Mouse (Mus musculus) hindbrain, embryonic 12.5 days (tissue): ENCODE results near the gene Ghrl. TPM values are rescaled to one million over a fixed set of nuclear protein-coding genes. Genes with fewer than 3 reads are reported as not detected.

ENCODE experiments used
- ATAC-seq: fragments of 200-750 bp; cut with Nextera tagmentation; 2 replicates; pipeline ENCODE4 v1.8.0; 2017; ENCODE audit warnings: moderate TSS enrichment; ENCODE audit not compliant: low FRiP score
- H3K27ac ChIP-seq: fragments of 300-500 bp; sonication (generic); 2 replicates; pipeline ENCODE4 v1.5.1; 2016; ENCODE audit warnings: mild to moderate bottlenecking
- H3K27me3 ChIP-seq: fragments of 300-500 bp; sonication (generic); 2 replicates; pipeline ENCODE4 v1.6.1; 2016; ENCODE audit warnings: mild to moderate bottlenecking
- H3K36me3 ChIP-seq: fragments of 300-500 bp; sonication (generic); 2 replicates; pipeline ENCODE4 v1.6.1; 2016; ENCODE audit warnings: mild to moderate bottlenecking
- H3K4me1 ChIP-seq: fragments of 300-500 bp; sonication (generic); 2 replicates; pipeline ENCODE4 v1.6.1; 2016
- H3K4me2 ChIP-seq: fragments of 300-500 bp; sonication (generic); replicated peaks from 2 replicates; pipeline ENCODE4 v1.6.1; 2016; ENCODE audit warnings: mild to moderate bottlenecking
- H3K4me3 ChIP-seq: fragments of 300-500 bp; sonication (generic); 2 replicates; pipeline ENCODE4 v1.5.1; 2016; ENCODE audit warnings: mild to moderate bottlenecking
- H3K9ac ChIP-seq: fragments of 300-500 bp; sonication (generic); 2 replicates; pipeline ENCODE4 v1.6.1; 2016; ENCODE audit warnings: mild to moderate bottlenecking, moderate library complexity
- H3K9me3 ChIP-seq: fragments of 300-500 bp; sonication (generic); replicated peaks from 2 replicates; pipeline ENCODE4 v1.6.1; 2016; ENCODE audit warnings: mild to moderate bottlenecking
- WGBS: fragments of 180-500 bp; shearing (Covaris S2); methylation state at CpG from one replicate; pipeline ENCODE4 v1.1.7; 2016; 5-methylcytosine and 5-hydroxymethylcytosine counted together
- polyA plus RNA-seq: library from polyadenylated mRNA; unstranded; fragments of >200 nt; fragmentation: Nextera tagmentation; extraction: Ambion mirVana; gene quantifications from 2 replicates; pipeline ENCODE4 v1.2.1, GENCODE M21; 2016

Ghrl gene
- 0.49 and 0.99 TPM in 2 replicates for polyA plus RNA-seq

DNA sequence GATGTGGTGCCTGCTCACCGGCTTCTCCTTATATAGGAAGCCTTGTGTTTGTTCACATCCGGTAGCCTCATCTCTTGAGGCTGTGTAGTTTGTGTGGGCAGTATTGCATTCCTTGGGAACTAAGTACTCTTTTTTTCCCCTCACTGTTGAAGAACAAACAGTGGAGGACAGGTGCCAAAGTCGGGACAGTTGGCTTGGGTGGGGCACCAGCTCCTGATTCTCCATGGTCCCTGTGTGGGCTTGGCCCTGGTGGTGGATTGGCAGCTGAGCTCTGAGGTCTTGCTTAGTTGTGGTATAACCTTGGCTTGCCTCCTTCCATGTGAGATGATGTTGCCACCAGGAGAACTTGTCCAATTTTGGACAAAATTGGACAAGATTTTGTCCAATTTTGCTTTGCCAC, at the start of gene Ghrl:
Gene Ghrl (minus strand): TSS at position 3 of the 400 bp plus-strand sequence.
- H3K4me1 ChIP-seq: no peaks in the 10 kb centered on the region
- no peak within 1 kb of the TSS for H3K9ac ChIP-seq
- H3K36me3 ChIP-seq: peaks cover 60% of the 10 kb centered on the region
- ATAC-seq: no peak
- no peaks in the 10 kb centered on the region for H3K9me3 ChIP-seq
- no peak within 1 kb of the TSS for H3K4me3 ChIP-seq
- H3K4me2 ChIP-seq: no peak within 1 kb of the TSS
- WGBS: 94% methylated on average over 3 of the region's 3 CpGs
- no peaks in the 10 kb centered on the region for H3K27me3 ChIP-seq
- no peak within 1 kb of the TSS for H3K27ac ChIP-seq

DNA sequence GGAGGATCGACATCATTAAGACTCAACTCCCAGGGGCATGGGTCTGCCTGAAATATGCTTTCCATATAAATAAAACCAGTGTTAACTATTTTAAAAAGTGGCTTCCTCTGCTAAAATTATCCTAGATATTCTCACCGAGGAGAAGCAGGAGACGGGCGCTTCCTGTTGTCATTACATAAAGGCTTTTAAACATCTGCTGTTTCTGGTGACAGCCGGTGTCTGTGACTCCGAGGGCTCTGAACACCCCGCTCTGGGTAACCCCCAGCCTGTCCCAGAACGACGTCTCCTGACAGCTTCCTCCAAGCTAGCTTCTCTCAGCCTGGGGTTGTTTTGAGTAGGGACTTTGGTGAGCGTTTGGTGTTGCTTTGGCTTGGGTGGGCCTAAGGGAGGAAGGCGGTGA, 49.1 kb upstream of the Ghrl start:
- Histone ChIP-seq H3K27ac (no peak overlapping the region), H3K9me3 (no peaks in the 10 kb centered on the region), H3K4me1 (no peaks in the 10 kb centered on the region), H3K9ac (no peak overlapping the region), H3K27me3 (no peaks in the 10 kb centered on the region), H3K4me2 (no peak overlapping the region), H3K36me3 (peaks cover 32% of the 10 kb centered on the region), H3K4me3 (no peak overlapping the region)
- no peak for ATAC-seq
- WGBS: 69% methylated on average over 11 of the region's 11 CpGs

GRCm38 (mm10) chr6:113761644-113762043, 42.0 kb upstream of the Ghrl start:
- H3K27ac ChIP-seq: no peak overlapping the region
- 33% methylated on average over 7 of the region's 7 CpGs for WGBS
- H3K9me3 ChIP-seq: no peaks in the 10 kb centered on the region
- H3K4me2 ChIP-seq: no peak overlapping the region
- no peak overlapping the region for H3K9ac ChIP-seq
- peak; percentile 54 for ATAC-seq
- H3K4me3 ChIP-seq: no peak overlapping the region
- no peaks in the 10 kb centered on the region for H3K4me1 ChIP-seq
- no peaks in the 10 kb centered on the region; the same call in 1 of the 2 replicates for H3K27me3 ChIP-seq
- H3K36me3 ChIP-seq: peaks cover 17% of the 10 kb centered on the region

GRCm38 (mm10) chr6:113749119-113749685, 29.5 kb upstream of the Ghrl start:
- H3K36me3 ChIP-seq: peaks cover 6% of the 10 kb centered on the region

GRCm38 (mm10) chr6:113748351-113748750, 28.7 kb upstream of the Ghrl start:
- ATAC-seq: no peak
- H3K36me3 ChIP-seq: no peaks in the 10 kb centered on the region; the same call in 1 of the 2 replicates
- no peak overlapping the region for H3K9ac ChIP-seq
- H3K9me3 ChIP-seq: no peaks in the 10 kb centered on the region
- H3K27ac ChIP-seq: no peak overlapping the region
- peaks cover 22% of the 10 kb centered on the region for H3K27me3 ChIP-seq
- 35% methylated on average over 26 of the region's 26 CpGs for WGBS
- no peak overlapping the region for H3K4me3 ChIP-seq
- H3K4me2 ChIP-seq: no peak overlapping the region
- H3K4me1 ChIP-seq: no peaks in the 10 kb centered on the region

More at GRCm38 (mm10) chr6:113749119-113749685, 29.5 kb upstream of the Ghrl start:
- H3K4me3 ChIP-seq: no peak overlapping the region
- ATAC-seq: no peak
- H3K9ac ChIP-seq: no peak overlapping the region
- H3K9me3 ChIP-seq: no peaks in the 10 kb centered on the region
- WGBS: 63% methylated on average over 17 of the region's 17 CpGs
- no peaks in the 10 kb centered on the region for H3K4me1 ChIP-seq
- H3K27me3 ChIP-seq: peaks cover 17% of the 10 kb centered on the region
- H3K27ac ChIP-seq: no peak overlapping the region
- no peak overlapping the region for H3K4me2 ChIP-seq

DNA sequence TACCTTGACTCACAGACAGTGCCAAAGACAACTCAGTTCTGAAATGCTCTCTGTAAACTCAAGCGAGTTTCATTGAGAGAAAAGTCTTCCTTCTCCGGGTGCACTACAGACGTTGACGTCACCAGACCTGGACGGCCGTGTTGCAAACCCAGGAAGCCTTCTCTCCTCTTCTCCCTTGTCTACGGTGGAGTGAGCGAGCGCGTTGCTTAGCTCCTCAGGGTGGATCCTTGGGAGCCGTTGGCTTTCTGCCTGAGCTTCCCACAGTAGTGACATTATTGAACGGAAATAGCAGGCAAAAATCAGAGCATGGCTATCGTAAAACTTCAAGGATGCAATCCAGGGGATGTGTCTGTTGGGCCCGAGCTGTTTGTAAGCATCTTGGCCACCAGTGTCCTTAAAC, 27.6 kb upstream of the Ghrl start:
- 87% methylated on average over 14 of the region's 14 CpGs for WGBS
- H3K4me2 ChIP-seq: no peak overlapping the region
- no peaks in the 10 kb centered on the region for H3K4me1 ChIP-seq
- H3K27ac ChIP-seq: no peak overlapping the region
- H3K27me3 ChIP-seq: peaks cover 22% of the 10 kb centered on the region
- H3K4me3 ChIP-seq: no peak overlapping the region
- no peak overlapping the region for H3K9ac ChIP-seq
- H3K36me3 ChIP-seq: no peaks in the 10 kb centered on the region
- ATAC-seq: no peak
- H3K9me3 ChIP-seq: no peaks in the 10 kb centered on the region

GRCm38 (mm10) chr6:113745117-113745516, 25.4 kb upstream of the Ghrl start:
- Histone ChIP-seq H3K9ac (no peak overlapping the region), H3K27me3 (peaks cover 22% of the 10 kb centered on the region), H3K9me3 (no peaks in the 10 kb centered on the region), H3K4me1 (no peaks in the 10 kb centered on the region), H3K36me3 (no peaks in the 10 kb centered on the region), H3K27ac (no peak overlapping the region), H3K4me2 (no peak overlapping the region), H3K4me3 (no peak overlapping the region)
- no peak for ATAC-seq

- no peak for ATAC-seq
- Histone ChIP-seq H3K4me2 (no peak overlapping the region), H3K4me1 (peaks cover 10% of the 10 kb centered on the region), H3K27me3 (peaks cover 14% of the 10 kb centered on the region), H3K4me3 (no peak overlapping the region), H3K36me3 (peaks cover 5% of the 10 kb centered on the region; the same call in 1 of the 2 replicates), H3K27ac (no peak overlapping the region), H3K9me3 (no peaks in the 10 kb centered on the region), H3K9ac (no peak overlapping the region)
- 73% methylated on average over 1 of the region's 1 CpGs for WGBS
Observed at GRCm38 (mm10) chr6:113743111-113743510, 23.4 kb upstream of the Ghrl start.

DNA sequence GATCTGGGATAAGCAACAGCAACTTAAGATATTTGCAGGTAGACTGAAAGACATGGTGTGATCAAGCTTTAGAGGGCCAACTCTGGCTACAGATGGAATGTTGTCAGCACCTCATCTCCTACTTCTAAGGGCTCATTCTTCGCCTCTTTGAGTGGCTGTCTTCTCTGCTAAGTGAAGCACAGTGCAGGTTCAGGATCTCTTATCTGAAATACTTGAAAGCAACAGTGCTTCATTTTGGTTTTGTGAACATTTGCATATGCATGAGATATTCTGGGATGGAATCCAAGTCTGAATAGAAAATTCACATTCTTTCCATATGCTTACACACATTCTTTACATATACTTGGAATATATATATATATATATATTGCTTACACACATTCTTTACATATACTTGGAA, 22.6 kb upstream of the Ghrl start:
- Histone ChIP-seq H3K4me2 (no peak overlapping the region), H3K9ac (no peak overlapping the region), H3K27ac (no peak overlapping the region), H3K36me3 (peaks cover 13% of the 10 kb centered on the region), H3K4me3 (no peak overlapping the region), H3K9me3 (no peaks in the 10 kb centered on the region), H3K27me3 (peaks cover 14% of the 10 kb centered on the region), H3K4me1 (peaks cover 10% of the 10 kb centered on the region)
- ATAC-seq: no peak
- 78% methylated on average over 1 of the region's 1 CpGs for WGBS

DNA sequence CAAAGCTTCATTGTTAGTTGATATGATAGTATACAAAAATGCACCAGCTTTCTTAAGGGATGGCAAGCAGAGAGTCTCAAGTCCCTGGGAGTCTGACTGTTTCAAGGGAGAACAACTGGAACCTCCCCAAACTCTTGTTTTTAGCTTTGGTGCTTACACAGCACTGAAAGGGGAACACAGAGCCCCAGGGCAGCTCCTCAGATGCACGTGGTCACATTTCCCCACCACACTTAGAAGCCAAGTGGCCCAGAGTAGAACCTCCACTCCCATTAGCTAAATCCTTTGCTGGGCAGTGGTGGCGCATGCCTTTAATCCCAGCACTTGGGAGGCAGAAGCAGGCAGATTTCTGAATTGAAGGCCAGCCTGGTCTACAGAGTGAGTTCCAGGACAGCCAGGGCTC, 21.7 kb upstream of the Ghrl start:
- no peak overlapping the region for H3K4me2 ChIP-seq
- ATAC-seq: no peak
- H3K27ac ChIP-seq: no peak overlapping the region
- no peaks in the 10 kb centered on the region for H3K9me3 ChIP-seq
- H3K27me3 ChIP-seq: peaks cover 14% of the 10 kb centered on the region
- H3K4me1 ChIP-seq: peaks cover 10% of the 10 kb centered on the region
- no peak overlapping the region for H3K4me3 ChIP-seq
- whole genome bisulfite sequencing: 59% methylated on average over 2 of the region's 2 CpGs
- H3K36me3 ChIP-seq: peaks cover 20% of the 10 kb centered on the region
- no peak overlapping the region for H3K9ac ChIP-seq

GRCm38 (mm10) chr6:113740236-113741217, 20.8 kb upstream of the Ghrl start, which contains the start of gene Sec13:
Gene Sec13 (minus strand): TSS chr6:113740743.
- peak; percentile 90 for ATAC-seq
- 8% methylated on average over 41 of the region's 41 CpGs for WGBS
- peak within 1 kb of the TSS; percentile 81 for H3K4me2 ChIP-seq
- no peaks in the 10 kb centered on the region for H3K9me3 ChIP-seq
- H3K27ac ChIP-seq: peak within 1 kb of the TSS; percentile 49; the same call in 1 of the 2 replicates
- H3K27me3 ChIP-seq: peaks cover 5% of the 10 kb centered on the region; the same call in 1 of the 2 replicates
- H3K4me3 ChIP-seq: peak within 1 kb of the TSS; percentile 79
- peaks cover 10% of the 10 kb centered on the region for H3K4me1 ChIP-seq
- H3K9ac ChIP-seq: peak within 1 kb of the TSS; percentile 86
- peaks cover 29% of the 10 kb centered on the region for H3K36me3 ChIP-seq

- peaks cover 10% of the 10 kb centered on the region for H3K4me1 ChIP-seq
- H3K27me3 ChIP-seq: no peaks in the 10 kb centered on the region
- no peak overlapping the region for H3K9ac ChIP-seq
- 93% methylated on average over 9 of the region's 9 CpGs for WGBS
- H3K4me2 ChIP-seq: no peak overlapping the region
- no peaks in the 10 kb centered on the region for H3K9me3 ChIP-seq
- ATAC-seq: no peak
- H3K36me3 ChIP-seq: peaks cover 54% of the 10 kb centered on the region
- no peak overlapping the region for H3K27ac ChIP-seq
- H3K4me3 ChIP-seq: no peak overlapping the region
Observed at GRCm38 (mm10) chr6:113737318-113738046, 17.8 kb upstream of the Ghrl start.
